Mouse (Mus musculus) R1 (cell line): ENCODE data around the gene Frk.
"Not testable (repeated sequence)": the region's sequence is repeated elsewhere in the genome, so short reads cannot be mapped to it uniquely, and the experiment has no call there.

Experiments used
- DNase-seq: peaks from one replicate; pipeline ENCODE4 v3.0.0-alpha.2; 2018; ENCODE audit warnings: low read depth, low spot score

The Frk gene

GRCm38 (mm10) chr10:34615474-34615873, 132.3 kb downstream of the Frk start:
- DNase-seq, result no peak

GRCm38 (mm10) chr10:34617216-34617615, 134.0 kb downstream of the Frk start:
- peak; percentile 28 for DNase-seq

GRCm38 (mm10) chr10:34618490-34618889, 135.3 kb downstream of the Frk start:
- DNase-seq, result peak; percentile 78

GRCm38 (mm10) chr10:34620540-34620939, 137.3 kb downstream of the Frk start:
- not testable (repeated sequence) for DNase-seq

- DNase-seq, result peak; percentile 41
These were observed 155.0 kb downstream of the Frk start for GRCm38 (mm10) chr10:34638245-34638644.
